Mouse (Mus musculus) midbrain, postnatal 0 days (tissue): Measurements from ENCODE around the gene Abca2. TPM values are rescaled to one million over a fixed set of nuclear protein-coding genes. Genes with fewer than 3 reads are reported as not detected.

Source experiments
- ATAC-seq: fragments of 200-750 bp; cut with Nextera tagmentation; 2 replicates; pipeline ENCODE4 v1.8.0; 2017; ENCODE audit warnings: moderate number of reproducible peaks, mild to moderate bottlenecking, moderate TSS enrichment, moderate library complexity; ENCODE audit not compliant: low FRiP score
- DNase-seq: peaks from one replicate; pipeline ENCODE4 v3.0.0-alpha.2; 2015; ENCODE audit warnings: low spot score
- H3K27ac ChIP-seq: fragments of 300-500 bp; sonication (generic); 2 replicates; pipeline ENCODE4 v1.5.1; 2014; ENCODE audit warnings: low read depth, mild to moderate bottlenecking, low read length, mixed read lengths
- H3K27me3 ChIP-seq: fragments of 300-500 bp; sonication (generic); 2 replicates; pipeline ENCODE4 v1.6.1; 2014; ENCODE audit warnings: low read length, control low read depth, mixed read lengths; ENCODE audit not compliant: insufficient read depth
- H3K36me3 ChIP-seq: fragments of 300-500 bp; sonication (generic); 2 replicates; pipeline ENCODE4 v1.6.1; 2014; ENCODE audit warnings: low read length, control low read depth, mixed read lengths; ENCODE audit not compliant: insufficient read depth
- H3K4me1 ChIP-seq: fragments of 300-500 bp; sonication (generic); 2 replicates; pipeline ENCODE4 v1.6.1; 2014; ENCODE audit warnings: mild to moderate bottlenecking, control low read depth, antibody characterized with exemption, low read length, mixed read lengths; ENCODE audit not compliant: insufficient read depth
- H3K4me2 ChIP-seq: fragments of 300-500 bp; sonication (generic); 2 replicates; pipeline ENCODE4 v1.6.1; 2014; ENCODE audit warnings: low read depth, mild to moderate bottlenecking, low read length, mixed read lengths; ENCODE audit not compliant: poor library complexity, severe bottlenecking
- H3K4me3 ChIP-seq: fragments of 300-500 bp; sonication (generic); 2 replicates; pipeline ENCODE4 v1.5.1; 2014; ENCODE audit warnings: low read depth, mild to moderate bottlenecking, low read length, moderate library complexity
- H3K9ac ChIP-seq: fragments of 300-500 bp; sonication (generic); replicated peaks from 2 replicates; pipeline ENCODE4 v1.6.1; 2014; ENCODE audit warnings: mild to moderate bottlenecking, low read length, moderate library complexity, mixed read lengths; ENCODE audit not compliant: poor library complexity, severe bottlenecking
- H3K9me3 ChIP-seq: fragments of 300-500 bp; sonication (generic); 2 replicates; pipeline ENCODE4 v1.6.1; 2016; ENCODE audit warnings: low read length, control low read depth
- CTCF ChIP-seq: IDR thresholded peaks from 2 replicates; pipeline ENCODE4 v1.5.1; 2016; ENCODE audit warnings: antibody characterized with exemption, mild to moderate bottlenecking
- WGBS: fragments of 180-500 bp; shearing (Covaris S2); extraction: QIAGEN DNeasy Blood & Tissue Kit; methylation state at CpG from one replicate; pipeline ENCODE4 v1.1.7; 2014; 5-methylcytosine and 5-hydroxymethylcytosine counted together
- polyA plus RNA-seq: library from polyadenylated mRNA; unstranded; fragments of >200 nt; fragmentation: Nextera tagmentation; extraction: Ambion mirVana; gene quantifications from 2 replicates; pipeline ENCODE4 v1.2.1, GENCODE M21; 2015
- total RNA-seq: library from RNA; depleted of rRNA; stranded (reverse); fragments of >200 nt; gene quantifications from 2 replicates; pipeline ENCODE4 v1.2.3, GENCODE M21; 2014

Gene Abca2
- total and polyA plus RNA-seq, 2 experiments from 2014 or later: 13.5 to 84.3 TPM

GRCm38 (mm10) chr2:25456205-25456953 lies 27.9 kb downstream of the Abca2 start, which contains the start of gene Clic3:
Gene Clic3, plus strand, starts transcription at chr2:25456838.
- Histone ChIP-seq H3K4me1 (peaks cover 12% of the 10 kb centered on the region), H3K36me3 (peaks cover 17% of the 10 kb centered on the region), H3K27ac (no peak within 1 kb of the TSS), H3K9me3 (no peaks in the 10 kb centered on the region), H3K4me2 (no peak within 1 kb of the TSS), H3K4me3 (no peak within 1 kb of the TSS), H3K9ac (no peak within 1 kb of the TSS), H3K27me3 (no peaks in the 10 kb centered on the region)
- ATAC-seq (no peak), DNase-seq (no peak)
- 61% methylated on average over 14 of the region's 14 CpGs for WGBS
- no peak for TF ChIP-seq CTCF

GRCm38 (mm10) chr2:25457022-25457896 lies 28.8 kb downstream of the Abca2 start:
- Histone ChIP-seq H3K4me2 (no peak overlapping the region), H3K36me3 (peaks cover 17% of the 10 kb centered on the region), H3K9ac (no peak overlapping the region), H3K9me3 (no peaks in the 10 kb centered on the region), H3K27ac (no peak overlapping the region), H3K27me3 (no peaks in the 10 kb centered on the region), H3K4me3 (no peak overlapping the region), H3K4me1 (peaks cover 15% of the 10 kb centered on the region)
- no peak for ATAC-seq
- no peak for TF ChIP-seq CTCF
- no peak for DNase-seq
- 87% methylated on average over 9 of the region's 9 CpGs for WGBS

- Histone ChIP-seq H3K36me3 (peaks cover 17% of the 10 kb centered on the region), H3K4me3 (no peak overlapping the region), H3K4me2 (no peak overlapping the region), H3K27ac (no peak overlapping the region), H3K4me1 (peaks cover 15% of the 10 kb centered on the region), H3K9me3 (no peaks in the 10 kb centered on the region), H3K27me3 (no peaks in the 10 kb centered on the region), H3K9ac (no peak overlapping the region)
- WGBS: 83% methylated on average over 5 of the region's 5 CpGs
- ATAC-seq: no peak
- TF ChIP-seq CTCF: no peak
- peak; percentile 12 for DNase-seq
Observed at GRCm38 (mm10) chr2:25458911-25459310, 30.4 kb downstream of the Abca2 start.

GRCm38 (mm10) chr2:25460135-25460534 lies 31.6 kb downstream of the Abca2 start:
- H3K4me1 ChIP-seq: peaks cover 15% of the 10 kb centered on the region
- peak overlapping the region; percentile 86 for H3K9ac ChIP-seq
- peak overlapping the region; percentile 58 for H3K4me3 ChIP-seq
- ATAC-seq: peak; percentile 15; the same call in 1 of the 2 replicates
- no peak for DNase-seq
- H3K4me2 ChIP-seq: peak overlapping the region; percentile 95
- no peak for TF ChIP-seq CTCF
- H3K36me3 ChIP-seq: peaks cover 17% of the 10 kb centered on the region
- peak overlapping the region; percentile 86 for H3K27ac ChIP-seq
- H3K9me3 ChIP-seq: no peaks in the 10 kb centered on the region
- H3K27me3 ChIP-seq: no peaks in the 10 kb centered on the region
- 32% methylated on average over 5 of the region's 5 CpGs for WGBS

GRCm38 (mm10) chr2:25460551-25461309 lies 32.2 kb downstream of the Abca2 start, which contains the start of gene Paxx:
Gene Paxx, minus strand, starts transcription at chr2:25461094.
- Histone ChIP-seq H3K9ac (peak within 1 kb of the TSS; percentile 86), H3K4me2 (peak within 1 kb of the TSS; percentile 95), H3K27me3 (no peaks in the 10 kb centered on the region), H3K4me3 (peak within 1 kb of the TSS; percentile 58), H3K4me1 (peaks cover 15% of the 10 kb centered on the region), H3K9me3 (no peaks in the 10 kb centered on the region), H3K27ac (peak within 1 kb of the TSS; percentile 86), H3K36me3 (peaks cover 17% of the 10 kb centered on the region)
- under 1% methylated on average over 48 of the region's 48 CpGs for WGBS
- no peak; the same call in 1 of the 2 replicates for TF ChIP-seq CTCF
- peak; percentile 97 for DNase-seq
- ATAC-seq: peak; percentile 87
